Mouse (Mus musculus) lung, postnatal 0 days (tissue): ENCODE data around the gene Fbxo33. TPM values are rescaled to one million over a fixed set of nuclear protein-coding genes. Genes with fewer than 3 reads are reported as not detected.

Experiments used
- ATAC-seq: fragments of 200-750 bp; cut with Nextera tagmentation; 2 replicates; pipeline ENCODE4 v1.8.0; 2017; ENCODE audit warnings: moderate library complexity
- DNase-seq: peaks from one replicate; pipeline ENCODE4 v3.0.0-alpha.2; 2016; ENCODE audit warnings: low spot score
- H3K27ac ChIP-seq: fragments of 300-500 bp; sonication (generic); 2 replicates; pipeline ENCODE4 v1.5.1; 2014; ENCODE audit warnings: antibody characterized with exemption, mild to moderate bottlenecking, low read length, mixed read lengths
- H3K27me3 ChIP-seq: fragments of 300-500 bp; sonication (generic); replicated peaks from 2 replicates; pipeline ENCODE4 v1.6.1; 2014; ENCODE audit warnings: low read length, mixed read lengths; ENCODE audit not compliant: insufficient read depth
- H3K36me3 ChIP-seq: fragments of 300-500 bp; sonication (generic); 2 replicates; pipeline ENCODE4 v1.6.1; 2014; ENCODE audit warnings: low read length, mixed read lengths; ENCODE audit not compliant: insufficient read depth
- H3K4me1 ChIP-seq: fragments of 300-500 bp; sonication (generic); 2 replicates; pipeline ENCODE4 v1.6.1; 2014; ENCODE audit warnings: antibody characterized with exemption, low read depth, low read length, mixed read lengths; ENCODE audit not compliant: insufficient read depth
- H3K4me2 ChIP-seq: fragments of 300-500 bp; sonication (generic); replicated peaks from 2 replicates; pipeline ENCODE4 v1.6.1; 2014; ENCODE audit warnings: low read depth, mild to moderate bottlenecking, low read length, moderate library complexity, mixed read lengths
- H3K4me3 ChIP-seq: fragments of 300-500 bp; sonication (generic); 2 replicates; pipeline ENCODE4 v1.5.1; 2014; ENCODE audit warnings: low read depth, low read length
- H3K9ac ChIP-seq: fragments of 300-500 bp; sonication (generic); replicated peaks from 2 replicates; pipeline ENCODE4 v1.6.1; 2014; ENCODE audit warnings: low read depth, mild to moderate bottlenecking
- H3K9me3 ChIP-seq: fragments of 300-500 bp; sonication (generic); 2 replicates; pipeline ENCODE4 v1.6.1; 2016; ENCODE audit warnings: low read length, mixed read lengths
- CTCF ChIP-seq: IDR thresholded peaks from 2 replicates; pipeline ENCODE4 v1.5.1; 2016; ENCODE audit warnings: antibody characterized with exemption, mild to moderate bottlenecking
- EP300 ChIP-seq: IDR thresholded peaks from 2 replicates; pipeline ENCODE4 v1.6.1; 2016; ENCODE audit warnings: antibody characterized with exemption, mild to moderate bottlenecking, control low read depth
- WGBS: fragments of 180-500 bp; shearing (Covaris S2); extraction: QIAGEN DNeasy Blood & Tissue Kit; methylation state at CpG from one replicate; pipeline ENCODE4 v1.1.7; 2014; 5-methylcytosine and 5-hydroxymethylcytosine counted together
- polyA plus RNA-seq: library from polyadenylated mRNA; unstranded; fragments of >200 nt; fragmentation: Nextera tagmentation; extraction: Ambion mirVana; gene quantifications from 2 replicates; pipeline ENCODE4 v1.2.1, GENCODE M21; 2015

Fbxo33 gene
- polyA plus RNA-seq, 1 experiment from 2014 or later, result 11.7 TPM

- no peak for DNase-seq
- Histone ChIP-seq H3K4me1 (no peaks in the 10 kb centered on the region), H3K27me3 (no peaks in the 10 kb centered on the region), H3K4me3 (no peak overlapping the region), H3K9me3 (no peaks in the 10 kb centered on the region), H3K4me2 (no peak overlapping the region), H3K36me3 (no peaks in the 10 kb centered on the region; the same call in 1 of the 2 replicates), H3K9ac (no peak overlapping the region), H3K27ac (no peak overlapping the region)
- WGBS, result 74% methylated on average over 4 of the region's 4 CpGs
- ATAC-seq, result no peak
- TF ChIP-seq CTCF (no peak), EP300 (no peak)
Measured at GRCm38 (mm10) chr12:59206208-59206999, 13.1 kb downstream of the Fbxo33 start.

DNA sequence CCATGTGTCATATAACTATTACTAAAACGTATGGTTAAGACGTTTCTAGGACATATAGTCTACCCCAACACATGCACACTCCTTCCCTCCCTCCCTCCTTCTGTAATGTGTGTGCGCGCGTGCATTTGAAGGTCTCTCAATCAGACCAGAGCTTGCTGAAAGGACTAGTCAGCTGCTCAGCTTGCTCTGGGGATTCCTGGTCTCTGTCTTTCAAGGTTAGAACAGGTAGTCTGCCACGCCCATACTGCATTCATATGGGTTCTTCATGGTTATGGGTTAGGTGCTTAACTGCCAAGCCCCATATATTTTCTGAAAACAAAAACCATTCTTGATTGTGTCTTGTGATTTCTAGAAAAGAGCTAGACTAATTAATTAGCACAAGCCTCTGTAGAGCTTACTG lies 14.0 kb downstream of the Fbxo33 start:
- ATAC-seq (no peak), DNase-seq (no peak)
- H3K4me1 ChIP-seq, result no peaks in the 10 kb centered on the region
- no peaks in the 10 kb centered on the region for H3K9me3 ChIP-seq
- no peak for TF ChIP-seq CTCF
- no peak for TF ChIP-seq EP300
- 91% methylated on average over 6 of the region's 6 CpGs for WGBS
- H3K4me3 ChIP-seq, result no peak overlapping the region
- H3K36me3 ChIP-seq, result no peaks in the 10 kb centered on the region; the same call in 1 of the 2 replicates
- H3K9ac ChIP-seq, result no peak overlapping the region
- no peak overlapping the region for H3K27ac ChIP-seq
- no peak overlapping the region for H3K4me2 ChIP-seq
- H3K27me3 ChIP-seq, result no peaks in the 10 kb centered on the region

GRCm38 (mm10) chr12:59199361-59199760 lies 20.2 kb downstream of the Fbxo33 start:
- no peak for ATAC-seq
- Histone ChIP-seq H3K9me3 (no peaks in the 10 kb centered on the region), H3K4me2 (no peak overlapping the region), H3K9ac (no peak overlapping the region), H3K27ac (no peak overlapping the region), H3K27me3 (no peaks in the 10 kb centered on the region), H3K36me3 (no peaks in the 10 kb centered on the region; the same call in 1 of the 2 replicates), H3K4me1 (no peaks in the 10 kb centered on the region), H3K4me3 (no peak overlapping the region)
- DNase-seq, result no peak
- TF ChIP-seq CTCF (no peak), EP300 (no peak)
- WGBS, result 86% methylated on average over 2 of the region's 2 CpGs

- Histone ChIP-seq H3K4me2 (no peak overlapping the region), H3K9ac (no peak overlapping the region), H3K36me3 (no peaks in the 10 kb centered on the region; the same call in 1 of the 2 replicates), H3K9me3 (no peaks in the 10 kb centered on the region), H3K27me3 (no peaks in the 10 kb centered on the region), H3K4me1 (no peaks in the 10 kb centered on the region), H3K27ac (no peak overlapping the region), H3K4me3 (no peak overlapping the region)
- peak; percentile 13 for DNase-seq
- TF ChIP-seq CTCF (no peak), EP300 (no peak)
- peak; percentile 40; the same call in 1 of the 2 replicates for ATAC-seq
- WGBS, result 50% methylated on average over 4 of the region's 4 CpGs
Measured at GRCm38 (mm10) chr12:59198750-59199149, 20.8 kb downstream of the Fbxo33 start.

GRCm38 (mm10) chr12:59195941-59196340 lies 23.6 kb downstream of the Fbxo33 start:
- Histone ChIP-seq H3K36me3 (no peaks in the 10 kb centered on the region; the same call in 1 of the 2 replicates), H3K27ac (no peak overlapping the region), H3K4me2 (no peak overlapping the region), H3K4me1 (no peaks in the 10 kb centered on the region), H3K9ac (no peak overlapping the region), H3K4me3 (no peak overlapping the region), H3K9me3 (no peaks in the 10 kb centered on the region), H3K27me3 (no peaks in the 10 kb centered on the region)
- ATAC-seq (no peak), DNase-seq (no peak)
- WGBS, result 83% methylated on average over 4 of the region's 4 CpGs
- TF ChIP-seq EP300, result no peak
- TF ChIP-seq CTCF, result no peak

DNA sequence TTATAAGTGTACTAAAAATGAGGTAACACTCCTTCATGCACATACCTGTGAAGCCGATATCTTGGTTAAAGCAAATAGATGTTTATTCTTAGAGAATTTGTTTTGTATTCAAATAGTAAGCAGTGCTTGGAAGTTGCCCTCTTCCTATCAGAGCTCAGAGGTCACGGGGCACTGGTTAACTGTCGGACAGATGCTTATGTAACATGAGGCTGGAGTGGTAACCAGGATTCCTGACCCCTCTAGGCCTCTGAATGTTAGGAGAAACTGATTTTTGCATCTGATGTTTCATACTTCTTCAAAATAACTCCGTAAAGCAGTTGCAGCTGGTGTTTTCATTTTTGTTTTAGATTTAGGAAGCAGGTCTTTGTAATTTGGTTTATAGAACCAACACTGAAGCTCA lies 24.5 kb downstream of the Fbxo33 start:
- Histone ChIP-seq H3K9me3 (no peaks in the 10 kb centered on the region), H3K4me1 (no peaks in the 10 kb centered on the region), H3K27ac (no peak overlapping the region), H3K27me3 (no peaks in the 10 kb centered on the region), H3K4me2 (no peak overlapping the region), H3K4me3 (no peak overlapping the region), H3K9ac (no peak overlapping the region), H3K36me3 (no peaks in the 10 kb centered on the region; the same call in 1 of the 2 replicates)
- WGBS, result 77% methylated on average over 4 of the region's 4 CpGs
- no peak for DNase-seq
- no peak for ATAC-seq
- TF ChIP-seq EP300 (no peak), CTCF (no peak)
